Mouse (Mus musculus) E14TG2a.4 (cell line): ENCODE results near the gene Map7.

Experiments used
- CTCF ChIP-seq: conservative IDR thresholded peaks from 2 replicates; pipeline ENCODE4 v1.5.1; 2014; ENCODE audit warnings: low read length
- NANOG ChIP-seq: IDR thresholded peaks from 2 replicates; pipeline ENCODE4 v1.6.1; 2014; ENCODE audit warnings: borderline replicate concordance, low read length, mixed read lengths
- POU5F1 ChIP-seq: IDR thresholded peaks from 2 replicates; pipeline ENCODE4 v1.6.1; 2014; ENCODE audit warnings: low read length, borderline replicate concordance

DNA sequence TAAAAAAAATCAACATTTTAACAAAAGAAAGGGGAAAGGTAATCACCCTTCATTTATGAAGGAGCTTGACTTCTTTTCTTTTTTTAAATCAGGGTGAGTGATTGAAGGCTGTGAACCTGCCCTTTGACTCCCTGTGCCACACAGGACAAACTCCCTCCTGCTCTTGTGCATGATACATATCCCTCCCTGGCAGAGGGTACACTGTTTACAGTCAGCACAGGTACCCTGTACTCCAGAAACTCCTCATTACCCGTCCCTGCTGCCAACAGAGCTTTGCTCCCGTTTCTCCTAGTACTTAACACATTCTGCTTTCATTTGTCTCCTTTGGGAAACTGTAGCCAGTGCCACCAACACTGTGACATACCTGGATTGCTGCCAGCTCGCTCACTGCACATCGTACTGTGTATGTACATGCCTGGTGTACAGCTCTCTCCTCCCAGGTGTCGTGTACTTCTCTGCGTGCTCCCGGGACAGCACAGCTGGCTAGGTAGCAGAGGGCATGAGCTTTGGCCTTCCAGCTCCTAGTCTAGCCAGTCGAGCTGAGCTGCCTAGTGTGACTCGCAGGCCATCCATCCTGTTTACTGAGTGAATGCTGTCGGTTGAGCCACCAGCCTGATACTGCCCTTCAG is 72.3 kb downstream of the Map7 start:
- TF ChIP-seq CTCF (no peak), NANOG (no peak), POU5F1 (no peak)
